Comparison of ENCODE assay signal across 12 mouse cellular contexts in the genomic region with DNA sequence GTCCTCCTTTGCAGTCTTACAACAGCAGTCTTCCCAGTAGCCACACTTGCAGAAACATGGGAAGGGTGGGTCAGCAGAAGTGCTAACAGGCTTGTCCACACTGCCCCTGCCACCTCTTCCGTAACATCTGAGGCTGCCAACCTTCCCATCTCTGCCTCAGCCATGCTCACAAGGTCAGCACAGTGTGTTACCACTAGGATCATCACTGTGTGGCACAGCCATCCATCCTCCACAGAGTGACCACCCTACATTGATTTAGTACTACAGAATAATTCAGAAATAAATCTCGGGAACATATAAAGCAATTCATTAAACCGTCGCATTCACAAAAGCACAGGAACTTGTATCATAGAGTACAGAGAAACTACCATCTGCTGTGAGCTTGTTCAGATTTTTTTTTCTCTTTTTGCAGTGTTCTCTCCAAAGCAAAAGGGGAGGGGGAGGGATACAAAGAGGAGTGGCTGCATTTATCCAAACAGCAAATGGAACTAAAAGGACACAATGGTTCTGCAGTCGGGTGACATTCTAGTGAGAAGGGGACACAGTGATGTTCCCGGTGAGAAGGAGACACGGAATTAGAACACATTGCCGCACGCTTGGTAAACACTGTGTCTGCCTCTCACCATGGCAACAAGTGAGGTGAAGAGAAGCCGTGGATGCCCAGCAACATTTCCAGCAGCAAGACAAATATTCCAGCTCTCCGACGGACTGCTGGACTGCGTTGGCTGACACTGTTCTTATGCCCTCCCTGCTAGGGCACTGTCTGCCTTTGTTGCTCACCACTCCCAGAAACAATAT.
A peak's percentile ranks its signal among the peaks of the same experiment; 100 is the strongest.
DNase-seq lines count a peak whose midpoint lies in the region; ATAC-seq lines count a peak whose summit lies in the region.
"Had no signal": no experiment of that assay in that cellular context is flagged by ENCODE, and none has a peak within 500 bp of the region (broad histone marks: within the 10 kb centered on the region; RNA-seq: fewer than 3 reads in every experiment).

No protein-coding gene starts in this region.

- no peak overlapping the region for H3K4me2 ChIP-seq in forebrain, embryonic 12.5 days
- no peak overlapping the region for H3K4me2 ChIP-seq in forebrain, embryonic 11.5 days (ENCODE audit: low read depth, low read length, severe bottlenecking)
- H3K4me2 ChIP-seq: embryonic facial prominence, embryonic 15.5 days; stomach, embryonic 15.5 days had no signal

- H3K9me3 ChIP-seq in forebrain, embryonic 12.5 days, result no peaks in the 10 kb centered on the region
- no peaks in the 10 kb centered on the region for H3K9me3 ChIP-seq in forebrain, embryonic 11.5 days (ENCODE audit: control insufficient read depth, low read length)
- H3K9me3 ChIP-seq: embryonic facial prominence, embryonic 15.5 days; stomach, embryonic 15.5 days had no signal

- no peaks in the 10 kb centered on the region for H3K36me3 ChIP-seq in forebrain, embryonic 12.5 days (replicated peaks)
- no peaks in the 10 kb centered on the region for H3K36me3 ChIP-seq in forebrain, embryonic 11.5 days (ENCODE audit: control insufficient read depth, insufficient read depth, low read length)
- H3K36me3 ChIP-seq: embryonic facial prominence, embryonic 15.5 days; stomach, embryonic 15.5 days had no signal

- H3K4me3 ChIP-seq in forebrain, embryonic 12.5 days (replicated peaks), result no peak overlapping the region
- no peak overlapping the region for H3K4me3 ChIP-seq in forebrain, embryonic 11.5 days (ENCODE audit: low read depth, low read length)
- H3K4me3 ChIP-seq: embryonic facial prominence, embryonic 15.5 days; stomach, embryonic 15.5 days had no signal

- no peak for DNase-seq in forebrain, embryonic 11.5 days (ENCODE audit: low spot score)
- peak; percentile 54 to 61 for DNase-seq in left cerebral cortex, postnatal 25 days (ENCODE audit: low spot score in 2 of 2)
- no peak for DNase-seq in left cerebral cortex, adult 11 months (ENCODE audit: low spot score)
- DNase-seq in layer of hippocampus, postnatal 36 days, result peak; percentile 42 to 57
- DNase-seq in right cerebral cortex, postnatal 25 days, result peak; percentile 36
- no peak for DNase-seq in kidney, adult 11 months
- DNase-seq: lung, postnatal 4 days had no signal

- 67% methylated on average over 13 of the region's 13 CpGs for WGBS in forebrain, embryonic 12.5 days
- 76% methylated on average over 13 of the region's 13 CpGs for WGBS in forebrain, embryonic 11.5 days

- no peak overlapping the region for H3K27ac ChIP-seq in forebrain, embryonic 12.5 days
- no peak overlapping the region for H3K27ac ChIP-seq in forebrain, embryonic 11.5 days (ENCODE audit: low read depth, low read length)
- H3K27ac ChIP-seq: embryonic facial prominence, embryonic 15.5 days; kidney, postnatal 0 days; stomach, embryonic 15.5 days had no signal

- no peaks in the 10 kb centered on the region for H3K27me3 ChIP-seq in forebrain, embryonic 12.5 days
- no peaks in the 10 kb centered on the region for H3K27me3 ChIP-seq in forebrain, embryonic 11.5 days (ENCODE audit: control insufficient read depth, insufficient read depth, low read length)
- H3K27me3 ChIP-seq: embryonic facial prominence, embryonic 15.5 days; stomach, embryonic 15.5 days had no signal

- ATAC-seq in forebrain, embryonic 12.5 days (ENCODE audit: low FRiP score), result peak; percentile 27; the same call in 1 of the 2 replicates
- ATAC-seq in forebrain, embryonic 11.5 days (replicated peaks; ENCODE audit: low FRiP score), result no peak
- ATAC-seq in megakaryocyte, adult 5-6 weeks (ENCODE audit: poor library complexity, severe bottlenecking), result no peak

- intact Hi-C loops in left cerebral cortex, postnatal 25 days (cut with DNase I), result no loop called here

- H3K9ac ChIP-seq in forebrain, embryonic 12.5 days, result no peak overlapping the region
- H3K9ac ChIP-seq in forebrain, embryonic 11.5 days (ENCODE audit: low read length), result no peak overlapping the region
- H3K9ac ChIP-seq: embryonic facial prominence, embryonic 15.5 days; stomach, embryonic 15.5 days had no signal

- peaks cover 13% of the 10 kb centered on the region for H3K4me1 ChIP-seq in forebrain, embryonic 12.5 days
- no peaks in the 10 kb centered on the region; the same call in 1 of the 2 replicates for H3K4me1 ChIP-seq in forebrain, embryonic 11.5 days (replicated peaks; ENCODE audit: control insufficient read depth, insufficient read depth, low read length)
- H3K4me1 ChIP-seq: embryonic facial prominence, embryonic 15.5 days; stomach, embryonic 15.5 days had no signal

Comparison
In these comparisons a context has a peak if more than half of its experiments do, and no peak if none do; other contexts are left out.
1. DNase-seq: peak in left cerebral cortex, postnatal 25 days (2 of 2), layer of hippocampus, postnatal 36 days (2 of 2) and right cerebral cortex, postnatal 25 days (single experiment); none in forebrain, embryonic 11.5 days (single experiment), left cerebral cortex, adult 11 months (single experiment) and kidney, adult 11 months (single experiment).